Mouse (Mus musculus): ENCODE measurements around the gene Trim9.

DNA sequence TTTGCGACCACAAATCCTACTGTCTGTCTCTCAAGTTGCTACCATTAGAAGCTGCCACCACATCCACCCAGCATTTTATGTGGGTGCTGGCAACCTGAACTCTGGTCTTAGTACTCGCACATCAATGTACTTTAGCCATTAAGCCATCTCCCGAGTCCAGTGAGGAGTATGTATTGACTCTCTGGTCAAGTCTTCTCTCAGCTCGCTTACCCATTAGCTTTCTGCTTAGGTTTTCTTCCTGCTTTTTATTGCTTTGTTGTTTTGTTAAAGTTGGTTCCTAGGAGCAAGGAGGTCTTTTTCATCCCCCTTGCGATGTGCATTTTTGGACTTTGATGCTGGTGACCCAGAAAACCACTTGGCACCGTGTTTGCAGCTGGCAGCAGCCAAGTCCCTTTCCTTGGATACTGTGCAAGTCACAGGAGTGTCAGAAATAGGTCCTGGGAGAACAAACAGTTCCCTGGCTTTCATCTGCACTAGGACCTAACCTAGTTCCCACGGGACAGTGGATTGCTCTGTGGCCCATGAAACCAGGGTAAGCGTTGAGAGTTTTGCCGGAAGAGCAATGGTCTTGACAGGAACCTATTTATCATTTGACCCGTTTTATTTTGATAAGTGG is 64.2 kb downstream of the Trim9 start:
- TF ChIP-seq CTCF (conservative IDR thresholded peaks at IDR 0.05; ENCODE audit: low read length) (no peak), NANOG (IDR thresholded peaks at IDR 0.05; ENCODE audit: borderline replicate concordance, low read length) (no peak)
